Mouse (Mus musculus): ENCODE data around the gene Bhlhb9. TPM values are rescaled to one million over a fixed set of nuclear protein-coding genes. Genes with fewer than 3 reads are reported as not detected.

Gene Bhlhb9
- polyA plus RNA-seq (2015; fragmentation: Illumina TruSeq; extraction: RNeasy Lipid Tissue Mini Kit (QIAGEN cat#74804); ENCODE audit: low read depth, low replicate concordance), result 58.6 TPM

GRCm38 (mm10) chrX:135797212-135797644 lies at the start of gene Bhlhb9:
TSS of gene Bhlhb9 (plus strand) at chrX:135797594.

GRCm38 (mm10) chrX:135838521-135839360 lies 41.3 kb downstream of the Bhlhb9 start, which contains the start of gene Gprasp2:
TSS of gene Gprasp2 (plus strand) at chrX:135839034.

Other genes starting within 250 kb of the Bhlhb9 start
- gene Nxf7, start 198.8 kb upstream of the Bhlhb9 start, polyA plus RNA-seq (2015; fragmentation: Illumina TruSeq; extraction: RNeasy Lipid Tissue Mini Kit (QIAGEN cat#74804); ENCODE audit: low read depth, low replicate concordance), result 3.8 TPM
- gene Prame, start 169.9 kb upstream of the Bhlhb9 start, polyA plus RNA-seq (2015; fragmentation: Illumina TruSeq; extraction: RNeasy Lipid Tissue Mini Kit (QIAGEN cat#74804); ENCODE audit: low read depth, low replicate concordance), result not detected
- not detected for gene Tcp11x2, start 103.8 kb upstream of the Bhlhb9 start, polyA plus RNA-seq (2015; fragmentation: Illumina TruSeq; extraction: RNeasy Lipid Tissue Mini Kit (QIAGEN cat#74804); ENCODE audit: low read depth, low replicate concordance)
- not detected for gene Tmsb15a, start 72.3 kb upstream of the Bhlhb9 start, polyA plus RNA-seq (2015; fragmentation: Illumina TruSeq; extraction: RNeasy Lipid Tissue Mini Kit (QIAGEN cat#74804); ENCODE audit: low read depth, low replicate concordance)
- gene Armcx5, start 54.9 kb upstream of the Bhlhb9 start, polyA plus RNA-seq (2015; fragmentation: Illumina TruSeq; extraction: RNeasy Lipid Tissue Mini Kit (QIAGEN cat#74804); ENCODE audit: low read depth, low replicate concordance), result 24.2 TPM
- 237 TPM for gene Gprasp1, start 54.9 kb upstream of the Bhlhb9 start, polyA plus RNA-seq (2015; fragmentation: Illumina TruSeq; extraction: RNeasy Lipid Tissue Mini Kit (QIAGEN cat#74804); ENCODE audit: low read depth, low replicate concordance)
- 130 TPM for gene Gprasp2, start 41.4 kb downstream of the Bhlhb9 start, polyA plus RNA-seq (2015; fragmentation: Illumina TruSeq; extraction: RNeasy Lipid Tissue Mini Kit (QIAGEN cat#74804); ENCODE audit: low read depth, low replicate concordance)
- 95.2 TPM for gene Arxes2, start 196.2 kb downstream of the Bhlhb9 start, polyA plus RNA-seq (2015; fragmentation: Illumina TruSeq; extraction: RNeasy Lipid Tissue Mini Kit (QIAGEN cat#74804); ENCODE audit: low read depth, low replicate concordance)
- 35.9 TPM for gene Arxes1, start 235.8 kb downstream of the Bhlhb9 start, polyA plus RNA-seq (2015; fragmentation: Illumina TruSeq; extraction: RNeasy Lipid Tissue Mini Kit (QIAGEN cat#74804); ENCODE audit: low read depth, low replicate concordance)